Mouse (Mus musculus): Measurements from ENCODE around the gene Gm43191. TPM values are rescaled to one million over a fixed set of nuclear protein-coding genes. Genes with fewer than 3 reads are reported as not detected.
"Not testable (repeated sequence)": the region's sequence is repeated elsewhere in the genome, so short reads cannot be mapped to it uniquely, and the experiment has no call there.

Gm43191 gene
- polyA plus RNA-seq, 1 experiment from 2014 or later = not detected

GRCm38 (mm10) chr3:116694955-116695665, 14.1 kb upstream of the Gm43191 start:
- WGBS (ENCODE audit: insufficient replicate concordance) = 38% methylated on average over 8 of the region's 8 CpGs
- Histone ChIP-seq H3K9me3 (replicated peaks; ENCODE audit: control insufficient read depth, low read length) (no peaks in the 10 kb centered on the region), H3K4me2 (ENCODE audit: low read depth, low read length) (peak overlapping the region; percentile 59), H3K36me3 (ENCODE audit: control insufficient read depth, insufficient read depth) (no peaks in the 10 kb centered on the region; the same call in 1 of the 2 replicates), H3K9ac (ENCODE audit: low read depth, low read length) (peak overlapping the region; percentile 58), H3K27ac (ENCODE audit: low read length) (peak overlapping the region; percentile 92), H3K4me3 (ENCODE audit: low read depth, low read length) (peak overlapping the region; percentile 24), H3K27me3 (ENCODE audit: control insufficient read depth, insufficient read depth, low read depth, low read length) (no peaks in the 10 kb centered on the region), H3K4me1 (ENCODE audit: control insufficient read depth, low read depth, low read length) (peaks cover 26% of the 10 kb centered on the region)
- peak; percentile 76 for ATAC-seq (ENCODE audit: low read depth)

DNA sequence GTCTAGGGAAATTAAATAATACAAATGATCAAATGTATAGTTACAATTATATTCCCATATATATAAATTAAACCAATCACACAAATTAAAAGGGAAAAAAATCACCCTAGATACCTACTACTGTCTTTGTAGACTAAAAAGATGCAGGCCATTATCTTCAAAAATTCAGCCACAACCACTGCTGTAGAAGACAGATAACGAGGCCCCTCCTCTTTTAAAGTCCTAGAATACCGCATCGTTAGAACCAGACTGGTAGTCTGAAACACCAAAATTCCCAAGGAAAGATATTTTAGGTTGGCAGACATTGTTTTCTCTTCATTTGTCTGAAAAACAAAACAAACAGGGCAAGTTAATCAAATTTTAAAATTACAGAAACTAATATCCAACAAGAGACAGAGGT, 13.3 kb upstream of the Gm43191 start:
- Histone ChIP-seq H3K9ac (ENCODE audit: low read depth, low read length) (peak overlapping the region; percentile 57), H3K4me3 (ENCODE audit: low read depth, low read length) (peak overlapping the region; percentile 24), H3K36me3 (ENCODE audit: control insufficient read depth, insufficient read depth) (no peaks in the 10 kb centered on the region; the same call in 1 of the 2 replicates), H3K4me2 (ENCODE audit: low read depth, low read length) (peak overlapping the region; percentile 59), H3K4me1 (ENCODE audit: control insufficient read depth, low read depth, low read length) (peaks cover 26% of the 10 kb centered on the region), H3K27ac (ENCODE audit: low read length) (peak overlapping the region; percentile 92), H3K27me3 (ENCODE audit: control insufficient read depth, insufficient read depth, low read depth, low read length) (no peaks in the 10 kb centered on the region), H3K9me3 (replicated peaks; ENCODE audit: control insufficient read depth, low read length) (no peaks in the 10 kb centered on the region)
- peak; percentile 88 for ATAC-seq (ENCODE audit: low read depth)
- 42% methylated on average over 3 of the region's 3 CpGs for WGBS (ENCODE audit: insufficient replicate concordance)

- ATAC-seq (ENCODE audit: low read depth); H3K36me3 ChIP-seq (ENCODE audit: control insufficient read depth, insufficient read depth): not testable (repeated sequence)
- WGBS (ENCODE audit: insufficient replicate concordance) = 82% methylated on average over 9 of the region's 9 CpGs
Measured at GRCm38 (mm10) chr3:116664281-116664680, 16.8 kb downstream of the Gm43191 start.

GRCm38 (mm10) chr3:116662463-116662863, 18.6 kb downstream of the Gm43191 start, which contains the start of gene Mfsd14a:
Gene Mfsd14a (minus strand): TSS chr3:116662677.
- H3K9ac ChIP-seq (ENCODE audit: low read depth, low read length) = peak within 1 kb of the TSS; percentile 93
- WGBS (ENCODE audit: insufficient replicate concordance) = under 1% methylated on average over 39 of the region's 39 CpGs
- H3K4me1 ChIP-seq (ENCODE audit: control insufficient read depth, low read depth, low read length) = peaks cover 27% of the 10 kb centered on the region
- H3K36me3 ChIP-seq (ENCODE audit: control insufficient read depth, insufficient read depth) = no peaks in the 10 kb centered on the region
- peak; percentile 98 for ATAC-seq (ENCODE audit: low read depth)
- peak within 1 kb of the TSS; percentile 85 for H3K4me2 ChIP-seq (ENCODE audit: low read depth, low read length)
- no peaks in the 10 kb centered on the region for H3K27me3 ChIP-seq (ENCODE audit: control insufficient read depth, insufficient read depth, low read depth, low read length)
- H3K9me3 ChIP-seq (replicated peaks; ENCODE audit: control insufficient read depth, low read length) = no peaks in the 10 kb centered on the region
- H3K4me3 ChIP-seq (ENCODE audit: low read depth, low read length) = peak within 1 kb of the TSS; percentile 86
- H3K27ac ChIP-seq (ENCODE audit: low read length) = peak within 1 kb of the TSS; percentile 88

More at GRCm38 (mm10) chr3:116664281-116664680, 16.8 kb downstream of the Gm43191 start:
- not testable (repeated sequence) for H3K9ac ChIP-seq (ENCODE audit: low read depth, low read length); H3K27ac ChIP-seq (ENCODE audit: low read length); H3K27me3 ChIP-seq (ENCODE audit: control insufficient read depth, insufficient read depth, low read depth, low read length); H3K4me3 ChIP-seq (ENCODE audit: low read depth, low read length); H3K4me2 ChIP-seq (ENCODE audit: low read depth, low read length); H3K9me3 ChIP-seq (replicated peaks; ENCODE audit: control insufficient read depth, low read length)
- H3K4me1 ChIP-seq (ENCODE audit: control insufficient read depth, low read depth, low read length) = peaks cover 22% of the 10 kb centered on the region

GRCm38 (mm10) chr3:116661870-116662414, 19.1 kb downstream of the Gm43191 start:
- H3K9ac ChIP-seq (ENCODE audit: low read depth, low read length) = peak overlapping the region; percentile 93
- peaks cover 27% of the 10 kb centered on the region for H3K4me1 ChIP-seq (ENCODE audit: control insufficient read depth, low read depth, low read length)
- no peaks in the 10 kb centered on the region for H3K27me3 ChIP-seq (ENCODE audit: control insufficient read depth, insufficient read depth, low read depth, low read length)
- H3K27ac ChIP-seq (ENCODE audit: low read length) = peak overlapping the region; percentile 85
- H3K4me3 ChIP-seq (ENCODE audit: low read depth, low read length) = peak overlapping the region; percentile 86
- no peaks in the 10 kb centered on the region for H3K9me3 ChIP-seq (replicated peaks; ENCODE audit: control insufficient read depth, low read length)
- H3K36me3 ChIP-seq (ENCODE audit: control insufficient read depth, insufficient read depth) = no peaks in the 10 kb centered on the region
- ATAC-seq (ENCODE audit: low read depth) = peak; percentile 73
- peak overlapping the region; percentile 74 for H3K4me2 ChIP-seq (ENCODE audit: low read depth, low read length)
- under 1% methylated on average over 64 of the region's 68 CpGs for whole genome bisulfite sequencing (ENCODE audit: insufficient replicate concordance)

- no peaks in the 10 kb centered on the region for H3K27me3 ChIP-seq (ENCODE audit: control insufficient read depth, insufficient read depth, low read depth, low read length)
- no peak for ATAC-seq (ENCODE audit: low read depth)
- 5% methylated on average over 16 of the region's 16 CpGs for WGBS (ENCODE audit: insufficient replicate concordance)
- H3K4me1 ChIP-seq (ENCODE audit: control insufficient read depth, low read depth, low read length) = peaks cover 27% of the 10 kb centered on the region
- H3K9me3 ChIP-seq (replicated peaks; ENCODE audit: control insufficient read depth, low read length) = no peaks in the 10 kb centered on the region
- H3K4me2 ChIP-seq (ENCODE audit: low read depth, low read length) = peak overlapping the region; percentile 74
- H3K27ac ChIP-seq (ENCODE audit: low read length) = peak overlapping the region; percentile 85
- H3K9ac ChIP-seq (ENCODE audit: low read depth, low read length) = peak overlapping the region; percentile 93
- H3K36me3 ChIP-seq (ENCODE audit: control insufficient read depth, insufficient read depth) = no peaks in the 10 kb centered on the region
- peak overlapping the region; percentile 86 for H3K4me3 ChIP-seq (ENCODE audit: low read depth, low read length)
Measured at GRCm38 (mm10) chr3:116661288-116661869, 19.7 kb downstream of the Gm43191 start.

- H3K36me3 ChIP-seq (ENCODE audit: control insufficient read depth, insufficient read depth) = no peaks in the 10 kb centered on the region
- H3K27me3 ChIP-seq (ENCODE audit: control insufficient read depth, insufficient read depth, low read depth, low read length) = no peaks in the 10 kb centered on the region
- H3K4me3 ChIP-seq (ENCODE audit: low read depth, low read length) = no peak overlapping the region
- no peak for ATAC-seq (ENCODE audit: low read depth)
- H3K9ac ChIP-seq (ENCODE audit: low read depth, low read length) = no peak overlapping the region
- WGBS (ENCODE audit: insufficient replicate concordance) = 65% methylated on average over 13 of the region's 13 CpGs
- H3K4me1 ChIP-seq (ENCODE audit: control insufficient read depth, low read depth, low read length) = peaks cover 27% of the 10 kb centered on the region
- H3K4me2 ChIP-seq (ENCODE audit: low read depth, low read length) = peak overlapping the region; percentile 74
- no peaks in the 10 kb centered on the region for H3K9me3 ChIP-seq (replicated peaks; ENCODE audit: control insufficient read depth, low read length)
- H3K27ac ChIP-seq (ENCODE audit: low read length) = no peak overlapping the region
Measured at GRCm38 (mm10) chr3:116659856-116660430, 21.1 kb downstream of the Gm43191 start.

DNA sequence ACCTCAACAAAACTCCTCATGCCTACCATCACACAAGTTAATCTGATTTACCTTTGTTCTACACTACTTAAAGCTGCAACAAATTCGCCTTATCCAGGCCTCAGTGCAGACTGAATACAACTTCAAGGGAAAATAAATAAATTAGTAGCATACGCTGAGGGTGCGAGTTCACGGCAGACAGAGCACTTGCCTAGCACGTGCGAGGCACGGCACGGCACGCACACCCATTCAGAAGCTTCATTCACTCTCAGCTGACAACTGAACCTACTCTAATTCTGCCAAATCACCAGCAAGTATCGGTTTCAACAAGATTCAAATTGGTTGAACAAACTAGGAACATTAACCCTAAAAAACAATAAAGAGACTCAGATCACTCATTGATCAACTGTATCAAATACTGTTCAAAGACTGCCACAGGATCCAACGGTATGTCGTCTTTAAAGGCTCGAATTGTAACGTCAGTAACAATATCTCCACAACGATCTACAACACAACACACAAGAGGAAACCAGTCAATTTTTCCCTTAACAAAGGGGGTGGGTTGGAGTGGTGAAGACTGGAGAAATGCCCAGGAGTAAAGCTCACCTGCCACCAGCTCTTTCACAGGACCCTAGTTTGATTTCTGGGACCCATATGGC, 22.0 kb downstream of the Gm43191 start:
- no peak overlapping the region for H3K9ac ChIP-seq (ENCODE audit: low read depth, low read length)

More for the DNA sequence above, 22.0 kb downstream of the Gm43191 start:
- Histone ChIP-seq H3K4me3 (ENCODE audit: low read depth, low read length) (no peak overlapping the region), H3K4me2 (ENCODE audit: low read depth, low read length) (no peak overlapping the region), H3K27me3 (ENCODE audit: control insufficient read depth, insufficient read depth, low read depth, low read length) (no peaks in the 10 kb centered on the region), H3K36me3 (ENCODE audit: control insufficient read depth, insufficient read depth) (no peaks in the 10 kb centered on the region), H3K9me3 (replicated peaks; ENCODE audit: control insufficient read depth, low read length) (no peaks in the 10 kb centered on the region), H3K27ac (ENCODE audit: low read length) (no peak overlapping the region), H3K4me1 (ENCODE audit: control insufficient read depth, low read depth, low read length) (peaks cover 27% of the 10 kb centered on the region)
- no peak for ATAC-seq (ENCODE audit: low read depth)
- WGBS (ENCODE audit: insufficient replicate concordance) = 64% methylated on average over 15 of the region's 15 CpGs
